ENCODE assay signal across 8 mouse cellular contexts in the genomic region with DNA sequence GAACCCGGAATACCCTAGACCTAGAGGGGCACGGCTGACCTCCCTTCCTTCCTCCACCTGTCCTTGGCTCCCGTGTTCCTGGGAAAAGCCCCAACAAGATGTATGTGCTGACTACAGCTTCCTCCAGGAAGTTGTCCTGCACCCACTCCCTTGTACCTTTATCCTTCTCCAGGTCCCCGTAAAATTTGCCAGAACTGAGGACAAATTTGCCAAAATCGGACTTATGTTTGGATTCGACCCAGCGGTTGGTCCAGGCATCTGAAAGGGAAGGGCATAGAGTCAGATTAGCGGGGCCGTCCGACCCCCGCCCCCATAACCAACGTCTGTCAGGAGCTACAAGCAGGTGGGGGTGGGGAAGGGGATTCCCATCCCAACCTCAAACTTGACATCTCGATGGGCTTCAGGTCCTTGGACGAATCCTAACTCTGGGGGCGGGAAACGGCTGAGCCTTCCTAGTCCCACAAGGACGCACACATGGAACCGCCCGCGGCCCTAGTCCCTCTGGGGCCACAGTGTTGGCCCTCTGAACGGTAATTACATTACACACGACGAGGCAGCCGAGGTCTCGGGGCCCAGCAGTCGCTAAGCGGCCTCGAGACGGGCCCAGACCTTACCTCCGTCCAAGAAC. TPM values are rescaled to one million over a fixed set of nuclear protein-coding genes. Genes with fewer than 3 reads are reported as not detected.
DNase-seq lines count a peak whose midpoint lies in the region; ATAC-seq and TF ChIP-seq lines count a peak whose summit lies in the region.

No protein-coding gene starts in this region.

- H3K4me3 ChIP-seq in lung, postnatal 0 days (ENCODE audit: low read depth, low read length), result peak overlapping the region; percentile 85
- H3K4me3 ChIP-seq in heart, embryonic 16.5 days (ENCODE audit: low read length), result peak overlapping the region; percentile 73
- peak overlapping the region; percentile 85 for H3K4me3 ChIP-seq in macrophage (ENCODE audit: inconsistent target)

- H3K9me3 ChIP-seq in lung, postnatal 0 days (ENCODE audit: low read length), result no peaks in the 10 kb centered on the region
- no peaks in the 10 kb centered on the region for H3K9me3 ChIP-seq in heart, embryonic 16.5 days (replicated peaks; ENCODE audit: control insufficient read depth, low read length)

- H3K79me2 ChIP-seq in macrophage (ENCODE audit: inconsistent target), result peaks cover 34% of the 10 kb centered on the region

- peak overlapping the region; percentile 81 for H3K27ac ChIP-seq in lung, postnatal 0 days (ENCODE audit: low read length)
- H3K27ac ChIP-seq in heart, embryonic 16.5 days (ENCODE audit: low read length), result peak overlapping the region; percentile 78
- H3K27ac ChIP-seq in macrophage, result peak overlapping the region; percentile 73

- H3K27me3 ChIP-seq in lung, postnatal 0 days (replicated peaks; ENCODE audit: insufficient read depth, low read length), result no peaks in the 10 kb centered on the region
- no peaks in the 10 kb centered on the region for H3K27me3 ChIP-seq in heart, embryonic 16.5 days (ENCODE audit: control insufficient read depth, insufficient read depth, low read length)

- peak overlapping the region; percentile 91 for H3K4me2 ChIP-seq in lung, postnatal 0 days (replicated peaks; ENCODE audit: low read depth, low read length)
- H3K4me2 ChIP-seq in heart, embryonic 16.5 days (ENCODE audit: low read depth, low read length), result peak overlapping the region; percentile 91

- H3K36me3 ChIP-seq in lung, postnatal 0 days (ENCODE audit: insufficient read depth, low read length), result peaks cover 22% of the 10 kb centered on the region; the same call in 1 of the 2 replicates
- peaks cover 41% of the 10 kb centered on the region for H3K36me3 ChIP-seq in heart, embryonic 16.5 days (ENCODE audit: control insufficient read depth, insufficient read depth)
- H3K36me3 ChIP-seq in macrophage (ENCODE audit: inconsistent target), result peaks cover 30% of the 10 kb centered on the region

- no peak for TF ChIP-seq EP300 in lung, postnatal 0 days (IDR thresholded peaks at IDR 0.05)

- WGBS in lung, postnatal 0 days, result 0% methylated on average over 30 of the region's 30 CpGs
- WGBS in heart, embryonic 16.5 days, result under 1% methylated on average over 30 of the region's 30 CpGs
- 2% methylated on average over 25 of the region's 30 CpGs for WGBS in macrophage (ENCODE audit: missing documents)

- peaks cover 7% of the 10 kb centered on the region; the same call in 1 of the 2 replicates for H3K4me1 ChIP-seq in lung, postnatal 0 days (ENCODE audit: insufficient read depth, low read depth, low read length)
- peaks cover 19% of the 10 kb centered on the region for H3K4me1 ChIP-seq in heart, embryonic 16.5 days (ENCODE audit: control insufficient read depth, insufficient read depth, low read length)

- DNase-seq in cerebellum, adult 18-20 months, result peak; percentile 25 to 45
- DNase-seq in cerebellum, postnatal 36 days, result no peak
- DNase-seq in lung, postnatal 0 days (ENCODE audit: low spot score), result no peak
- no peak for DNase-seq in lung, postnatal 4 days
- DNase-seq in urinary bladder, adult 2 months (ENCODE audit: low spot score), result no peak
- DNase-seq in right cerebral cortex, postnatal 36 days (ENCODE audit: low spot score in 2 of 2), result no peak

- TF ChIP-seq CTCF in lung, postnatal 0 days (IDR thresholded peaks at IDR 0.05), result no peak

- peak overlapping the region; percentile 75 for H3K9ac ChIP-seq in lung, postnatal 0 days (replicated peaks; ENCODE audit: low read depth)
- H3K9ac ChIP-seq in heart, embryonic 16.5 days (ENCODE audit: low read length), result peak overlapping the region; percentile 96

- ATAC-seq in lung, postnatal 0 days, result peak; percentile 21
- peak; percentile 2; the same call in 1 of the 2 replicates for ATAC-seq in heart, embryonic 16.5 days (replicated peaks; ENCODE audit: extremely low read depth, insufficient read depth, low FRiP score)

RNA-seq across cellular contexts. Expression of gene Calr, which starts 0.5 kb away (rescaled TPM):
- 318 and 405 TPM in 2 replicates for polyA plus RNA-seq in lung, postnatal 0 days (2015; fragmentation: Nextera tagmentation; extraction: Ambion mirVana)
- polyA plus RNA-seq in heart, embryonic 16.5 days (2015; fragmentation: Nextera tagmentation; extraction: Ambion mirVana), result 630 and 641 TPM in 2 replicates
- 100 to 1,000 TPM in 22 of 26 experiments, 10 to 100 TPM in 4; 65.1 to 425 (median 153) TPM for total RNA-seq in macrophage (2018; cell fraction: chromatin; rRNA removed)
- 1,000 to 10,000 TPM in 3 of 26 experiments, 100 to 1,000 TPM in 23; 515 to 1,040 (median 830) TPM for total RNA-seq in macrophage (2018; cell fraction: cytosol; rRNA removed)
- 1,000 to 10,000 TPM in 8 of 26 experiments, 100 to 1,000 TPM in 18; 204 to 1,692 (median 893) TPM for total RNA-seq in macrophage (2018; cell fraction: nucleus; rRNA removed)
- 836 to 3,382 TPM (median 1,154 TPM) in 3 replicates for polyA plus RNA-seq in macrophage (2018)
- 362 and 430 TPM in 2 replicates for polyA plus RNA-seq in urinary bladder, adult 2 months (2012; rRNA removed)

RNA-seq across cellular contexts. Expression of gene Rad23a, which starts 5.7 kb away (rescaled TPM):
- 77.9 and 85.7 TPM in 2 replicates for polyA plus RNA-seq in lung, postnatal 0 days (2015; fragmentation: Nextera tagmentation; extraction: Ambion mirVana)
- 128 and 131 TPM in 2 replicates for polyA plus RNA-seq in heart, embryonic 16.5 days (2015; fragmentation: Nextera tagmentation; extraction: Ambion mirVana)
- 10 to 100 TPM in 25 of 26 experiments, 1 to 10 TPM in 1; 9.5 to 50.9 (median 28.6) TPM for total RNA-seq in macrophage (2018; cell fraction: chromatin; rRNA removed)
- 100 to 1,000 TPM in 1 of 26 experiments, 10 to 100 TPM in 25; 51.2 to 102 (median 76.6) TPM for total RNA-seq in macrophage (2018; cell fraction: cytosol; rRNA removed)
- 10 to 100 TPM; 15.7 to 75.1 (median 36.9) TPM for total RNA-seq in macrophage (2018; cell fraction: nucleus; rRNA removed)
- polyA plus RNA-seq in macrophage (2018), result 49.2 to 87.2 TPM (median 79.3 TPM) in 3 replicates
- 63.3 and 69.9 TPM in 2 replicates for polyA plus RNA-seq in urinary bladder, adult 2 months (2012; rRNA removed)

RNA-seq across cellular contexts. Expression of gene Farsa, which starts 10.6 kb away (rescaled TPM):
- polyA plus RNA-seq in lung, postnatal 0 days (2015; fragmentation: Nextera tagmentation; extraction: Ambion mirVana), result 44.0 and 44.6 TPM in 2 replicates
- polyA plus RNA-seq in heart, embryonic 16.5 days (2015; fragmentation: Nextera tagmentation; extraction: Ambion mirVana), result 63.2 and 64.4 TPM in 2 replicates
- total RNA-seq in macrophage (2018; cell fraction: chromatin; rRNA removed), result 100 to 1,000 TPM in 1 of 26 experiments, 10 to 100 TPM in 25; 19.4 to 110 (median 62.2) TPM
- total RNA-seq in macrophage (2018; cell fraction: cytosol; rRNA removed), result 10 to 100 TPM; 20.0 to 36.0 (median 29.3) TPM
- 10 to 100 TPM; 18.5 to 84.5 (median 35.1) TPM for total RNA-seq in macrophage (2018; cell fraction: nucleus; rRNA removed)
- polyA plus RNA-seq in macrophage (2018), result 24.5 to 43.1 TPM (median 29.5 TPM) in 3 replicates
- 39.2 and 51.4 TPM in 2 replicates for polyA plus RNA-seq in urinary bladder, adult 2 months (2012; rRNA removed)

RNA-seq across cellular contexts. Expression of gene Gadd45gip1, which starts 14.9 kb away (rescaled TPM):
- polyA plus RNA-seq in lung, postnatal 0 days (2015; fragmentation: Nextera tagmentation; extraction: Ambion mirVana), result 24.4 and 24.8 TPM in 2 replicates
- polyA plus RNA-seq in heart, embryonic 16.5 days (2015; fragmentation: Nextera tagmentation; extraction: Ambion mirVana), result 47.7 and 48.3 TPM in 2 replicates
- total RNA-seq in macrophage (2018; cell fraction: chromatin; rRNA removed), result 1 to 10 TPM in 17 of 26 experiments, under 1 TPM in 9; 0.33 to 6.5 (median 1.4) TPM
- total RNA-seq in macrophage (2018; cell fraction: cytosol; rRNA removed), result 10 to 100 TPM in 5 of 26 experiments, 1 to 10 TPM in 21; 4.9 to 11.1 (median 7.5) TPM
- total RNA-seq in macrophage (2018; cell fraction: nucleus; rRNA removed), result 1 to 10 TPM in 25 of 26 experiments, under 1 TPM in 1; 0.89 to 5.3 (median 2.0) TPM
- 5.8 to 13.9 TPM (median 8.6 TPM) in 3 replicates for polyA plus RNA-seq in macrophage (2018)
- polyA plus RNA-seq in urinary bladder, adult 2 months (2012; rRNA removed), result 22.0 and 22.2 TPM in 2 replicates

RNA-seq across cellular contexts. Expression of gene Dand5, which starts 23.6 kb away (rescaled TPM):
- 6.2 and 6.8 TPM in 2 replicates for polyA plus RNA-seq in lung, postnatal 0 days (2015; fragmentation: Nextera tagmentation; extraction: Ambion mirVana)
- polyA plus RNA-seq in heart, embryonic 16.5 days (2015; fragmentation: Nextera tagmentation; extraction: Ambion mirVana), result 6.6 and 6.8 TPM in 2 replicates
- total RNA-seq in macrophage (2018; cell fraction: chromatin; rRNA removed), result 1 to 10 TPM in 14 of 26 experiments, under 1 TPM in 6, not detected in 6; 0.29 to 7.6 (median 2.3) TPM
- total RNA-seq in macrophage (2018; cell fraction: cytosol; rRNA removed), result 1 to 10 TPM in 21 of 26 experiments, under 1 TPM in 5; 0.33 to 3.3 (median 2.0) TPM
- total RNA-seq in macrophage (2018; cell fraction: nucleus; rRNA removed), result 1 to 10 TPM in 15 of 26 experiments, under 1 TPM in 9, not detected in 2; 0.30 to 5.9 (median 1.6) TPM
- 1.2 to 3.3 TPM (median 2.9 TPM) in 3 replicates for polyA plus RNA-seq in macrophage (2018)
- polyA plus RNA-seq in urinary bladder, adult 2 months (2012; rRNA removed), result 4.7 and 4.8 TPM in 2 replicates

Comparison
In these comparisons a context has a peak if more than half of its experiments do, and no peak if none do; other contexts are left out.
1. DNase-seq: peak in cerebellum, adult 18-20 months (2 of 2); none in cerebellum, postnatal 36 days (0 of 2), lung, postnatal 0 days (single experiment), lung, postnatal 4 days (0 of 2), urinary bladder, adult 2 months (single experiment) and right cerebral cortex, postnatal 36 days (0 of 2).
2. Peak in every context shown above with its lines, with median percentiles within 50 percentile points of each other: H3K27ac ChIP-seq and H3K4me3 ChIP-seq.